Mouse (Mus musculus): ENCODE measurements around the gene Shisa9. TPM values are rescaled to one million over a fixed set of nuclear protein-coding genes. Genes with fewer than 3 reads are reported as not detected.

The Shisa9 gene
- polyA plus RNA-seq, 1 experiment from 2014 or later: 3.9 TPM

GRCm38 (mm10) chr16:12197611-12198010, 213.7 kb downstream of the Shisa9 start:
- no peak overlapping the region for H3K4me3 ChIP-seq (ENCODE audit: inconsistent target)
- H3K27ac ChIP-seq: no peak overlapping the region
- no peaks in the 10 kb centered on the region for H3K79me2 ChIP-seq (ENCODE audit: inconsistent target)
- no peaks in the 10 kb centered on the region for H3K36me3 ChIP-seq (ENCODE audit: inconsistent target)
- WGBS (ENCODE audit: missing documents): 50% methylated on average over 5 of the region's 5 CpGs

DNA sequence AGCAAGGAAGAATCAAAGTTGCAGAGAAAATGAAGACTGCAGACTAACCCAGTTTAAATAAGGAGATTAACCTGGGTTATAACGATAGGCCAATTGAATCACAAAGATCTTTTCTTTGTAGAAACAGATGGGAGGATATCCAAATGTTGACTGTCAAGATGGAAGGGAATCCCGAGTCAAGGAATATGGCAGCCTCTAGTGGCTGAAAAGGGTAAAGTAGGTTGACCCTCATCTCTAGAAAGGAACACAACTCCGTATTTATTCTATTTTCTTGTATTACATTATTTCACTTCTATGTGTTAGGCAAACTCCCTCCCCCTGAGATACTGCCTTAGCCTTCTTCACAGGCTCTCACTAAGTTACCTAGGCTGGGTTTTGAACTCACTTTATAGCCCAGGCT, 217.3 kb downstream of the Shisa9 start:
- Histone ChIP-seq H3K36me3 (ENCODE audit: inconsistent target) (no peaks in the 10 kb centered on the region), H3K4me3 (ENCODE audit: inconsistent target) (no peak overlapping the region), H3K27ac (no peak overlapping the region), H3K79me2 (ENCODE audit: inconsistent target) (no peaks in the 10 kb centered on the region)
- 67% methylated on average over 3 of the region's 3 CpGs for WGBS (ENCODE audit: missing documents)

- Histone ChIP-seq H3K27ac (no peak overlapping the region), H3K36me3 (ENCODE audit: inconsistent target) (no peaks in the 10 kb centered on the region), H3K4me3 (ENCODE audit: inconsistent target) (no peak overlapping the region), H3K79me2 (ENCODE audit: inconsistent target) (no peaks in the 10 kb centered on the region)
- 93% methylated on average over 3 of the region's 3 CpGs for WGBS (ENCODE audit: missing documents)
These were observed 218.2 kb downstream of the Shisa9 start for GRCm38 (mm10) chr16:12202151-12202550.

- H3K79me2 ChIP-seq (ENCODE audit: inconsistent target): no peaks in the 10 kb centered on the region
- no peak overlapping the region for H3K27ac ChIP-seq
- no peak overlapping the region for H3K4me3 ChIP-seq (ENCODE audit: inconsistent target)
- H3K36me3 ChIP-seq (ENCODE audit: inconsistent target): no peaks in the 10 kb centered on the region
- 67% methylated on average over 2 of the region's 2 CpGs for WGBS (ENCODE audit: missing documents)
These were observed 219.1 kb downstream of the Shisa9 start for GRCm38 (mm10) chr16:12203055-12203454.

- Histone ChIP-seq H3K27ac (no peak overlapping the region), H3K4me3 (ENCODE audit: inconsistent target) (no peak overlapping the region), H3K79me2 (ENCODE audit: inconsistent target) (no peaks in the 10 kb centered on the region), H3K36me3 (ENCODE audit: inconsistent target) (no peaks in the 10 kb centered on the region)
- 93% methylated on average over 2 of the region's 2 CpGs for WGBS (ENCODE audit: missing documents)
These were observed 220.5 kb downstream of the Shisa9 start for GRCm38 (mm10) chr16:12204423-12204822.

DNA sequence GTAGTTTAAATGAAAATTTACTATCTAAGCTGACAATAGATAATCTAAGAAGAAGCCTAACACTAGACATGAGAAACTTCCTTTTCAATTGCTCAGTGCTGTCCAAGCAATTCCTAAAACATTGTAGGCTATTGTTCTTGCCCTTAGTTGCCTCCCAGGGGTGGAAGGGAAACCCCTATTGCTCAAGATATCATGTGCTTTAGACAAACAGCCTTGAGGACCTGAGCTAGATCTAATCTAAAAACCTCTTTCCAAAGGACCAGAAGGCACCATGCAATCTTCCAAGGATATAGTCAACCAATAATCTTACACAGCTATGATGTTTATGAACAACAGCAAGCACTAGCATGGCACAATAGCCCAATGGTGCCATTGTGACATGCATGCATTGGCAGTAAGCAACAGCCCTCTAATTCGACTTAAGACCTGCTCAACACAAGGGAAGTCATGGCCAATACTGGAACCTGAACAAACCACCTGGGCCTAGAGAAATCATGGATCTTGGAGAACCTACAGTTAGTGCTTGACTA, 222.6 kb downstream of the Shisa9 start:
- 75% methylated on average over 1 of the region's 1 CpGs for WGBS (ENCODE audit: missing documents)
- Histone ChIP-seq H3K4me3 (ENCODE audit: inconsistent target) (no peak overlapping the region), H3K36me3 (ENCODE audit: inconsistent target) (no peaks in the 10 kb centered on the region), H3K27ac (no peak overlapping the region), H3K79me2 (ENCODE audit: inconsistent target) (no peaks in the 10 kb centered on the region)

GRCm38 (mm10) chr16:12206951-12207350, 223.0 kb downstream of the Shisa9 start:
- H3K27ac ChIP-seq: no peak overlapping the region
- WGBS (ENCODE audit: missing documents): 61% methylated on average over 2 of the region's 2 CpGs

DNA sequence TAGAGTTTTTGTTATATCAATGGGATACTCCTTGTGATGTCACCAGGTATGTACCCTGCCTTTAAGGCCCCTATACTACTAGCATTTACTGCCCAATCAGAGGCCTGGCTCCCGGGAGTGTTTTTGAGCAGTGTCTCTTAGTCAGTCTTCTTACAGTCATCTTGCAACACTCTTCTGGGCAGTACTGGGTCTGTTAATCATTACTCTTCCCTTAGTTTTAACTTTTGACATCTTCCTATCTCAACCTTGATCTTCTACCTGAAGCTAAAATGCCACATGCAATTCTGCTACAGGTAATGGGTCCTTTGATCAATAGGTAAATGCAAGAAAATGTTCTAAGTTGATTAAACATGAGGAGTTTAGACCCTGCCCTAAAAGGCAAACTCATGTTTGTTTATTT, 225.4 kb downstream of the Shisa9 start:
- H3K36me3 ChIP-seq (ENCODE audit: inconsistent target): no peaks in the 10 kb centered on the region
- no peak overlapping the region for H3K27ac ChIP-seq
- 100% methylated on average over 1 of the region's 1 CpGs for WGBS (ENCODE audit: missing documents)
- H3K79me2 ChIP-seq (ENCODE audit: inconsistent target): no peaks in the 10 kb centered on the region
- no peak overlapping the region for H3K4me3 ChIP-seq (ENCODE audit: inconsistent target)

More at GRCm38 (mm10) chr16:12206951-12207350, 223.0 kb downstream of the Shisa9 start:
- Histone ChIP-seq H3K79me2 (ENCODE audit: inconsistent target) (no peaks in the 10 kb centered on the region), H3K4me3 (ENCODE audit: inconsistent target) (no peak overlapping the region), H3K36me3 (ENCODE audit: inconsistent target) (no peaks in the 10 kb centered on the region)

GRCm38 (mm10) chr16:12209819-12210218, 225.9 kb downstream of the Shisa9 start:
- Histone ChIP-seq H3K79me2 (ENCODE audit: inconsistent target) (no peaks in the 10 kb centered on the region), H3K36me3 (ENCODE audit: inconsistent target) (no peaks in the 10 kb centered on the region), H3K27ac (no peak overlapping the region), H3K4me3 (ENCODE audit: inconsistent target) (no peak overlapping the region)
- 92% methylated on average over 2 of the region's 2 CpGs for whole genome bisulfite sequencing (ENCODE audit: missing documents)

- Histone ChIP-seq H3K27ac (no peak overlapping the region), H3K36me3 (ENCODE audit: inconsistent target) (no peaks in the 10 kb centered on the region), H3K4me3 (ENCODE audit: inconsistent target) (no peak overlapping the region), H3K79me2 (ENCODE audit: inconsistent target) (no peaks in the 10 kb centered on the region)
- 37% methylated on average over 2 of the region's 2 CpGs for WGBS (ENCODE audit: missing documents)
These were observed 230.1 kb downstream of the Shisa9 start for GRCm38 (mm10) chr16:12214018-12214417.

DNA sequence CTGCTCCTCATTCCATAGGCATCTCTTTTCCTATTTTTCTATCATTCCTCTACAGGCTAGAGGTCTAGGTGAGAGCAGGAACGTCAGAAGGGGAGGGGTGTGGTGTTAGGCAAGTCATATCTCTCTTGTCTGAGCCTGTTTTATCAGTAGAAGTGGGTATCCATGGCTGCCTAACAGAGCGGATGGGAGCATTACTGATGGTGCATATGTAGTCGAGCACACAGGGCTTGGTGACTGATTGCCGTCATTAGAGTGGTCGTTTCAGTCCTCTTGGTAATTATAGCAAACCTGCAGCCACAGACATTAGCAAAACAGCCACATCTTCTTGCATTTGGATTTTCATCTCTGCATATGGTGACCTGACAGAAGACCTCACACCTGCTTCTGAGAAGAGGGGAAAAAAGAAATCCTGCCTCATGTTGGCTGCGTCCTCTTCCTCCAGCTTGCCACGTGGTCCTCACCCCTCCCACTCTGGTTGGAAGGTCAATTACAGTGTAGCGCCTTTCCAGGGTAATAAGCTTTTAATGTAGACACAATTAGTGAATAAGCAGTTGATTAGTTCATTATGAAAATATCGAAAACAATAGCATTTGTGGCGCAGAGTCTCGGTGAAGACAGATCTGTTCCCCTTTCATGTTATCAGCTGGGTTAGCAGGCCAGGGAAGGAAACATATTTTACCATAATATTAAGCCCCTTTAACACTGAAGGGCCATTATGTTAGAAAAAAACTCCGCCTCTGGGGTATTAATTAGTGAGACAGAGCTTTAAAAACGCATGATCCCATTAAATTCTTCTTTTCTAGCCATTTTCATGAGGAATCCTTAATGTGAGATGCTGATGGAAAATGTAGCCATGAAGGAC, 233.6 kb downstream of the Shisa9 start:
- no peaks in the 10 kb centered on the region for H3K36me3 ChIP-seq (ENCODE audit: inconsistent target)
- H3K27ac ChIP-seq: no peak overlapping the region
- 90% methylated on average over 13 of the region's 13 CpGs for WGBS (ENCODE audit: missing documents)
- H3K79me2 ChIP-seq (ENCODE audit: inconsistent target): no peaks in the 10 kb centered on the region
- no peak overlapping the region for H3K4me3 ChIP-seq (ENCODE audit: inconsistent target)

GRCm38 (mm10) chr16:12218151-12218532, 234.2 kb downstream of the Shisa9 start:
- 87% methylated on average over 2 of the region's 2 CpGs for WGBS (ENCODE audit: missing documents)
- H3K27ac ChIP-seq: no peak overlapping the region
- H3K79me2 ChIP-seq (ENCODE audit: inconsistent target): no peaks in the 10 kb centered on the region
- no peak overlapping the region for H3K4me3 ChIP-seq (ENCODE audit: inconsistent target)
- no peaks in the 10 kb centered on the region for H3K36me3 ChIP-seq (ENCODE audit: inconsistent target)

DNA sequence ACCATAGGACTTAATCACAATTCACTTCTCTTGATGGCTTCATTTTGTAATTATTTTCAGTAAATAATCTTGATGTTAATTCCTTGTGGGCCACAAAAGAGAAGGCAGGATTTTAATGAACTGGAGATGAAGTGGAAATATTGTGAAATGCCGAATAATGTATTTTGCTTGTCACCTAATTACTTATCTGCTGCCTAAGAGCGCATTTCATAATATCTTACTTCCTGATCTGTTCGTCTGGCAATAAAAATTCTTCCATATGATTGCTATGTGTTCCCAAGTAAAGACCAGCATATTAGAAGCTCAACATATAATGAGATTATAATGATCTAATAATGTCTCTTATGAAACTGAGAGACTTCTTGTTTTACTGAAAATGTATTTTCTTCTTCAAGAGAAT, 235.9 kb downstream of the Shisa9 start:
- Histone ChIP-seq H3K27ac (no peak overlapping the region), H3K79me2 (ENCODE audit: inconsistent target) (no peaks in the 10 kb centered on the region), H3K4me3 (ENCODE audit: inconsistent target) (no peak overlapping the region), H3K36me3 (ENCODE audit: inconsistent target) (no peaks in the 10 kb centered on the region)
- WGBS (ENCODE audit: missing documents): 32% methylated on average over 3 of the region's 3 CpGs

- WGBS (ENCODE audit: missing documents): 91% methylated on average over 2 of the region's 2 CpGs
- H3K4me3 ChIP-seq (ENCODE audit: inconsistent target): no peak overlapping the region
- no peak overlapping the region for H3K27ac ChIP-seq
- no peaks in the 10 kb centered on the region for H3K36me3 ChIP-seq (ENCODE audit: inconsistent target)
- no peaks in the 10 kb centered on the region for H3K79me2 ChIP-seq (ENCODE audit: inconsistent target)
These were observed 239.6 kb downstream of the Shisa9 start for GRCm38 (mm10) chr16:12223537-12223936.

DNA sequence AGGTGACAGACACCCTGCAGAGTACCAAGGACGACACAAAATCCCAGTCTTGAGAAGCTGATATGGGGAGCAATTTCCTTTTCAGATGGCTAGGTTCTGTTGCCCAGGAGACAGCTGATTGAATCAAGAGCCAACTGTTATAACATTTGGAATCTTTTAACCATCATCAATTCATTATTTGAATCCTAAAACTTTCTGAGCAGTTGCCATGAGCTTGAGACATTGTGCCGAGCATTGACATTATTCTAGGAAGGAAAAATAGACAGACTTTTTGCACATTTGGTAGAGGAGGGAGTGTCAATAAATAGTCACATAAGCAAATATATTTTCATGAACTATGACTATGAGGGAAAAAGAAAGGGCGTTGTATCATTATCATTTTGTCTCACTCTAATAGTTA, 243.0 kb downstream of the Shisa9 start:
- Histone ChIP-seq H3K4me3 (ENCODE audit: inconsistent target) (no peak overlapping the region), H3K79me2 (ENCODE audit: inconsistent target) (no peaks in the 10 kb centered on the region), H3K27ac (no peak overlapping the region), H3K36me3 (ENCODE audit: inconsistent target) (no peaks in the 10 kb centered on the region)
- 92% methylated on average over 3 of the region's 3 CpGs for WGBS (ENCODE audit: missing documents)

Measured in macrophage (primary cell).